Mouse (Mus musculus) monocyte, adult 5-6 weeks (primary cell): ENCODE data around the gene Gm10358. TPM values are rescaled to one million over a fixed set of nuclear protein-coding genes. Genes with fewer than 3 reads are reported as not detected.
"Not testable (repeated sequence)": the region's sequence is repeated elsewhere in the genome, so short reads cannot be mapped to it uniquely, and the experiment has no call there.

ENCODE experiments used
- ATAC-seq: fragments of 153-309, 156-312 bp; replicated peaks from 2 replicates; pipeline ENCODE4 v1.8.0; 2017; ENCODE audit warnings: mild to moderate bottlenecking; ENCODE audit not compliant: low TSS enrichment, insufficient number of reproducible peaks, severe bottlenecking, poor library complexity, low FRiP score
- total RNA-seq: library from RNA; stranded (forward); fragments of 200-1000, 200-491, 200-594 nt; gene quantifications from 3 replicates; pipeline ENCODE4 v1.2.3, GENCODE M21; 2017

Gene Gm10358
- total RNA-seq, result not detected in 3 replicates

DNA sequence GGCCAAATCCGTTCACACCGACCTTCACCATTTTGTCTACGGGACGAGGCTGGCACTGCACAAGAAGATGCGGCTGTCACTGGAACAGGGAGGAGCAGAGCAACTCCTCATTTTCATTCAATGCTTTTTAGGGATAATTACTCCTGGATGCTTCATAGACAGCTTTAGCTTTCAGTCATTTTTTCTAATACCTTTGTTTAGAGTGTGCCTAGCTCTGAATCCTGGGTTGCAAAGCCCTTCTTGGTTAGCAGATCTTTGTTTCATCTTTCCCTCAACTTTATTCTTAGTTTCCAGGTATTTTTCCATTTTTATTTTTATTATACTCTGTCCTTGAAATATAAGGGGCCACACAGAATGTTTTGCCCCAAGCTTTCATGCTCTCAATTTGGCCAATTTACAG is at the start of gene Gm10358:
Gene Gm10358 (minus strand): TSS at position 101 of the 400 bp plus-strand sequence.
- no peak for ATAC-seq

DNA sequence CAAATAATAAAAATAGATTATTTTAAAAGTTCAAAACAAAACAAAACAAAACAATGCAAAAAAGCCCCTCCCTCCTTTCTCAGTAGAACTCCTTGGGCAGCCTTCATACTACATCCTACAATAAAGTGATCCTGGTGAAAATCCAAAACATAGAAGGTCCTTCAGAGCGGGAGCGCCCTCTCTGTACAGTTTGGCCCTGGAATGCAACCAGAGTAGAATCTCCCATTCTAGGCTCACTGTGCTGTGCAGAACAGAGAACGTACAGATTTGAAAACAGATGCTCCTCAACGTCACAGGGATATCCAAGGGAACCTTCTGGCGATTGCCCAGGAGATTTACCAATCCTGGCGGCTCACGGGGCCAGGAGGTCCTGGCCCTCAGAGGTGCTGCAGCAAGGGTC is 42.0 kb upstream of the Gm10358 start, which contains the start of gene Iqcm:
Gene Iqcm (plus strand): TSS at position 301 of the 400 bp plus-strand sequence.
- ATAC-seq, result no peak

- ATAC-seq, result not testable (repeated sequence)
These were observed 9.3 kb upstream of the Gm10358 start for GRCm38 (mm10) chr8:75415696-75416095.

DNA sequence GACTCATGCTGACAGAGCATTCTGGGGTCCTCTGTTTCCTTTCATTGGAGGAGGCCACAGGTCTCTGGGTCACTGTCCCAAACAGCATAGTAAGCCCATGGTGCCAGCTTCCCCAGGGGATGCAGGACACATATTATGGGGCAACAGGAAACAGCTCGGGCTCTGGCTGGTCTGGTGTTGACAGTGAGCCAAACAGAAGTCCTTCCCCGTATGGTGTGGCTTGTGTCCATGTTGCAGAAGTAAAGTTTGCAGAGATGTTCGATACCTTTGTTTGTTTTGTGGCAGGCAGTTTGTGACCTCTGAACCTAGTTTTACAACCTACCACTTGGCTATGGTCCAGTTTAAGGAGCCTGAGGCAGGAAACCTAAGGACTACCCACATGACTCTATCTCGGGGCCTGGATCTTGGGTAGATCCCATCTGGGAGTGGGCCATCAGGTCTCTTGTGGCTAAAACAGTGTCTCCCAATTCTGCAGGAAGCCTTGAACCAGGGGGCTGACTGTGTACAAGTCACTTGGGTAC is 21.6 kb downstream of the Gm10358 start:
- no peak for ATAC-seq

- ATAC-seq, result no peak
These were observed 30.8 kb downstream of the Gm10358 start for GRCm38 (mm10) chr8:75375530-75376123.

- ATAC-seq, result no peak
These were observed 34.4 kb downstream of the Gm10358 start for GRCm38 (mm10) chr8:75372006-75372405.

Other genes with a start within 250 kb of the Gm10358 start
- not detected in 3 replicates for gene Rasd2, start 192.6 kb downstream of the Gm10358 start, total RNA-seq
- gene Iqcm, start 42.1 kb upstream of the Gm10358 start, total RNA-seq, result not detected in 3 replicates